Mouse (Mus musculus): Measurements from ENCODE around the gene 2410004B18Rik. TPM values are rescaled to one million over a fixed set of nuclear protein-coding genes. Genes with fewer than 3 reads are reported as not detected.
A peak's percentile ranks its signal among the peaks of the same experiment; 100 is the strongest.

2410004B18Rik gene
- polyA plus RNA-seq, 1 experiment, result 13.6 TPM

GRCm38 (mm10) chr3:145986317-145987001 is 48.6 kb downstream of the 2410004B18Rik start:
- WGBS, result 52% methylated on average over 6 of the region's 6 CpGs
- H3K4me1 ChIP-seq (ENCODE audit: control insufficient read depth, insufficient read depth, low read length), result peaks cover 5% of the 10 kb centered on the region
- TF ChIP-seq POLR2A (IDR thresholded peaks at IDR 0.05; ENCODE audit: borderline replicate concordance, extremely low read depth, low read depth, low read length), result no peak
- no peak for TF ChIP-seq CTCF (IDR thresholded peaks at IDR 0.05; ENCODE audit: insufficient read depth, low read length)
- H3K4me3 ChIP-seq (replicated peaks; ENCODE audit: extremely low read depth, low read depth, low read length), result no peak overlapping the region
- peak; percentile 24 for DNase-seq

GRCm38 (mm10) chr3:145987268-145987969 is 49.6 kb downstream of the 2410004B18Rik start, which contains the start of gene Syde2:
Syde2 (plus strand) TSS chr3:145987870.
- TF ChIP-seq POLR2A (IDR thresholded peaks at IDR 0.05; ENCODE audit: borderline replicate concordance, extremely low read depth, low read depth, low read length), result peak; percentile 68; the same call in 1 of the 2 replicates
- no peak for TF ChIP-seq CTCF (IDR thresholded peaks at IDR 0.05; ENCODE audit: insufficient read depth, low read length)
- DNase-seq, result peak; percentile 84
- WGBS, result 2% methylated on average over 63 of the region's 65 CpGs
- Histone ChIP-seq H3K4me1 (ENCODE audit: control insufficient read depth, insufficient read depth, low read length) (peaks cover 5% of the 10 kb centered on the region), H3K4me3 (replicated peaks; ENCODE audit: extremely low read depth, low read depth, low read length) (peak within 1 kb of the TSS; percentile 62)

GRCm38 (mm10) chr3:145987970-145988683 is 50.3 kb downstream of the 2410004B18Rik start:
- WGBS, result under 1% methylated on average over 101 of the region's 101 CpGs
- peaks cover 5% of the 10 kb centered on the region for H3K4me1 ChIP-seq (ENCODE audit: control insufficient read depth, insufficient read depth, low read length)
- DNase-seq, result peak; percentile 85
- TF ChIP-seq CTCF (IDR thresholded peaks at IDR 0.05; ENCODE audit: insufficient read depth, low read length) (no peak), POLR2A (IDR thresholded peaks at IDR 0.05; ENCODE audit: borderline replicate concordance, extremely low read depth, low read depth, low read length) (peak; percentile 41; the same call in 1 of the 2 replicates)
- peak overlapping the region; percentile 62 for H3K4me3 ChIP-seq (replicated peaks; ENCODE audit: extremely low read depth, low read depth, low read length)

GRCm38 (mm10) chr3:145988684-145989575 is 51.1 kb downstream of the 2410004B18Rik start:
- Histone ChIP-seq H3K4me1 (ENCODE audit: control insufficient read depth, insufficient read depth, low read length) (peaks cover 5% of the 10 kb centered on the region), H3K4me3 (replicated peaks; ENCODE audit: extremely low read depth, low read depth, low read length) (peak overlapping the region; percentile 62)
- WGBS, result 2% methylated on average over 45 of the region's 45 CpGs
- no peak for TF ChIP-seq POLR2A (IDR thresholded peaks at IDR 0.05; ENCODE audit: borderline replicate concordance, extremely low read depth, low read depth, low read length)
- TF ChIP-seq CTCF (IDR thresholded peaks at IDR 0.05; ENCODE audit: insufficient read depth, low read length), result no peak
- DNase-seq, result no peak

- no peak for DNase-seq
- WGBS, result 30% methylated on average over 11 of the region's 11 CpGs
Measured at GRCm38 (mm10) chr3:145989576-145990081, 51.8 kb downstream of the 2410004B18Rik start.

GRCm38 (mm10) chr3:145991130-145991529 is 53.3 kb downstream of the 2410004B18Rik start:
- Histone ChIP-seq H3K4me3 (replicated peaks; ENCODE audit: extremely low read depth, low read depth, low read length) (peak overlapping the region; percentile 37), H3K4me1 (ENCODE audit: control insufficient read depth, insufficient read depth, low read length) (peaks cover 4% of the 10 kb centered on the region)
- TF ChIP-seq POLR2A (IDR thresholded peaks at IDR 0.05; ENCODE audit: borderline replicate concordance, extremely low read depth, low read depth, low read length), result no peak
- no peak for TF ChIP-seq CTCF (IDR thresholded peaks at IDR 0.05; ENCODE audit: insufficient read depth, low read length)
- WGBS, result 66% methylated on average over 13 of the region's 13 CpGs
- no peak for DNase-seq

More at GRCm38 (mm10) chr3:145989576-145990081, 51.8 kb downstream of the 2410004B18Rik start:
- peak overlapping the region; percentile 62 for H3K4me3 ChIP-seq (replicated peaks; ENCODE audit: extremely low read depth, low read depth, low read length)
- peaks cover 2% of the 10 kb centered on the region for H3K4me1 ChIP-seq (ENCODE audit: control insufficient read depth, insufficient read depth, low read length)
- no peak for TF ChIP-seq CTCF (IDR thresholded peaks at IDR 0.05; ENCODE audit: insufficient read depth, low read length)
- TF ChIP-seq POLR2A (IDR thresholded peaks at IDR 0.05; ENCODE audit: borderline replicate concordance, extremely low read depth, low read depth, low read length), result no peak

GRCm38 (mm10) chr3:145991976-145992730 is 54.3 kb downstream of the 2410004B18Rik start:
- TF ChIP-seq CTCF (IDR thresholded peaks at IDR 0.05; ENCODE audit: insufficient read depth, low read length), result no peak
- TF ChIP-seq POLR2A (IDR thresholded peaks at IDR 0.05; ENCODE audit: borderline replicate concordance, extremely low read depth, low read depth, low read length), result no peak
- Histone ChIP-seq H3K4me1 (ENCODE audit: control insufficient read depth, insufficient read depth, low read length) (peaks cover 4% of the 10 kb centered on the region), H3K4me3 (replicated peaks; ENCODE audit: extremely low read depth, low read depth, low read length) (no peak overlapping the region)
- 61% methylated on average over 10 of the region's 10 CpGs for WGBS
- DNase-seq, result no peak

- no peak for DNase-seq
- WGBS, result 40% methylated on average over 10 of the region's 10 CpGs
- no peak overlapping the region for H3K4me3 ChIP-seq (replicated peaks; ENCODE audit: extremely low read depth, low read depth, low read length)
- no peak for TF ChIP-seq CTCF (IDR thresholded peaks at IDR 0.05; ENCODE audit: insufficient read depth, low read length)
- no peak for TF ChIP-seq POLR2A (IDR thresholded peaks at IDR 0.05; ENCODE audit: borderline replicate concordance, extremely low read depth, low read depth, low read length)
- H3K4me1 ChIP-seq (ENCODE audit: control insufficient read depth, insufficient read depth, low read length), result peaks cover 4% of the 10 kb centered on the region
Measured at GRCm38 (mm10) chr3:145992796-145993195, 55.0 kb downstream of the 2410004B18Rik start.

Measured in lung, adult 2 months (tissue).